Mouse (Mus musculus) right cerebral cortex, postnatal 14 days (tissue): ENCODE results near the gene Arhgef25.
"Not testable (repeated sequence)": the region's sequence is repeated elsewhere in the genome, so short reads cannot be mapped to it uniquely, and the experiment has no call there.

Source experiments
- DNase-seq: peaks from one replicate; pipeline ENCODE4 v3.0.0; 2022

Gene Arhgef25

DNA sequence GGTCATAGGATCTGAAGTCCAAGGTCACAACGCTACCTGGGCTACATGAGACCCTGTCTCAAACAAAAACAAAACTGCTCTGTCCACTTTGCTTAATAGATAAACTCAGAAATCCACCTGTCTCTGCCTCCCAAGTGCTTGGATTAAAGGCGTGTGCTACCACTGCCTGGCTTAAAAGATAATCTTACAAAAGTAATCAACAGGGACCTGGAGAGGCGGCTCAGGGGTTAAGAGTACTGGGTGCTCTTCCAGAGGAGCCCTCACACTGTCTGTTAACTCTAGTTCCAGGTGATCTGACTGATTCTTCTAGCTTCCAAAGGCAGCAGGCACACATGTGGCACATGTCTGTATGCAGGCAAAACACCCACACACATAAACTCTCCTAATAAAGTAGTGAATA lies 13.2 kb upstream of the Arhgef25 start:
- no peak for DNase-seq

DNA sequence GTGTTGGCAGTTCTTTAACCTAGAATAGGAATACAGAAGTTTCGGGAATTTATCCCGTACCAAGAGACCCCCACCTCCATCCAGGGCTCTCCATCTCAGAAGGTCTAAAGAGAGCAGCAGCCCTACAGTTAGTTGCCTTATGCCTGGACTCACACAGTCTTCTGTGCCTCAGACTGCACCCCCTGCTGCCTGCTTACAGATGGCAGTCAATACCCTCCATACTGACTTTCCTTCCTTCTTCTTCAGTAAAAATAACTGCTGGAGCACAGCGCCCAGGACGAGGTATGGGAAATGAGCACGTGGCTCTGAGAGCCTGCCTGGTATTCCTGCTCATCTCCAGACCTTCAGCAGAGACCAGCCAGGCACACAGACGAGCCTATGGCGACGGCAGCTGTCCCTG lies 10.4 kb upstream of the Arhgef25 start:
- no peak for DNase-seq

DNA sequence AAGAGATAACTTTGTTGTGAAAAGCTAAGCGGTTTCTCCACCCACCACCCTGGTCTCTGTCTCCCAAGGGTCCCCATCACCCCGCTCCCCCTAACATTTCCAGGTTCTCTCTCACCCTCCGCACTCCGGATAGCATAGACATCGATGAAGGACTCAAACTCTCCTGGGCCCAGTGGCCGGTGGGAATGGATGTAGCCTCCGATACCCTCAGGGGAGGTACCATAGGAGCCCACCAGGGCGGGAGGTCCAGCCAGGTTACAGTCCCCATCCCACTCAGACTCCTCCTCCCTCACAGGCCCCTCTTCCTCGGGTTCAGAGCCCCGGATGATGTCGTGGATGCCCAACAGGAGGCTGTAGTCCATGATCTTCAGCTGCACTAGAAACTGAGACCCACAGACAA lies 9.6 kb upstream of the Arhgef25 start:
- no peak for DNase-seq

DNA sequence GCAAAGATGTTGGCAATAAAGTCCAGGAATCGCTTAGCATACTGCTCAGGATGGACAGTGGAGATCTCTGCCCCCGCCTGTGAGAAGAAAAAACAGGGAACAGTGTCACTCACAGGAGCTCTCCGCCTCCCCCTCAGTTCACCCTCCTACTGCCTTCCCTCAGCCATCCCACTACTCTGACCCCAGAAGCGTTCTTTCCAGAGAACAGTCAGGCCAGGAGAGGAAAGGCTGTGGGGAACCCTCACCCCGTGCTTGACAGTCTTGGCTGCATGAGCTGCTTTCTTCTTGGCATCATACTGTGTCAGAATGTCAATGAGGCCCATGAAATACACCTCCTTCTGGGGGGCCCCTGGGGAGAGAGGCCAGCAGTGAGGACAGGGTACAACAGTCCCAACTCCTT lies 9.2 kb upstream of the Arhgef25 start:
- DNase-seq: no peak

DNA sequence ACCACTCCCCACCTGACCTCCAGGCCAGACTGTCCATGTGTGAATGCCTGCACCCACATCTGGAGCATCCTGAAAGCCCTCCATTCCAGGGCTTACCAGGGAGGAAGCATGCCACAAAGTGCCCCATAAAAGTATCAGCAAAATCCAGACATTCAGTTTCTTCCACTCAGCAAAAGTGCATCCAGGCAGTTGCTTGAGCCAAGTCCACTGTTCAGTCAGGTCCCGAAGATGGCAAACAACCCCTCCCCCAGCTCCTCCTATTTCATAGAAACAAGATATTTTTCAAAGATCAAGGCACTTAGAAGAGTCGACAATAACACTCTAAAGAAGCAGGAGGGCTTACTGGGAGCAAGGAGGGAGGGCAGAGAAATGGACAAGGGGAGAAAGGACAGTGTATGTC lies 8.6 kb upstream of the Arhgef25 start:
- no peak for DNase-seq

DNA sequence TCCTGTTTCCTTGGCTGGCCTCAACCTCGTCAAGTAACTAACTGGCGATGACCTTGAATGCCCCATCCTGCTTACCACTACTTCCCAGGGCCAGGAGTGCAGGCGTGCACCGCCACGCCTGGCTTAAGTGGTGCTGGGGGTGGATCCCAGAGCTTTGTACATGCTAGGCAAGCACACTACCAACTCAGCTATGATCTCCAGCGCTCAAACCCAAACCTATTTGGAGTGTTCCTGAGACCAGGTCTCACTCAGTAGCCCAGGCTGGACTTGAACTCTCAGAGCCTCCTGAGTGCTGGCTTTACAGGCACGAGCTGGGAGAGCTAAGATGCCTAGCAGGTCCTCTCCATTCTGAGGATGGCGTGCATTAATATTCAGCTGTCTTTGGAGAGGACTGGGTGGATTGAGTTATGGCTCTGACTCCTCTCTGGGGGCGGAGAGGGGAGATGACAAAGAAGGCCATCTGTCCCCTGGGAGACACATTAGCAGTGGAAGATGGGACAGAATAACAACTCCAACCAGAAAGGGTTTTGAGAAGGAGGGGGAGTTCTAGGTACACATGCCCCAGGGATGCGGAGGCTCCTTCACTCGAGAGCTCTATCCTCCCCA lies 7.7 kb upstream of the Arhgef25 start:
- no peak for DNase-seq

DNA sequence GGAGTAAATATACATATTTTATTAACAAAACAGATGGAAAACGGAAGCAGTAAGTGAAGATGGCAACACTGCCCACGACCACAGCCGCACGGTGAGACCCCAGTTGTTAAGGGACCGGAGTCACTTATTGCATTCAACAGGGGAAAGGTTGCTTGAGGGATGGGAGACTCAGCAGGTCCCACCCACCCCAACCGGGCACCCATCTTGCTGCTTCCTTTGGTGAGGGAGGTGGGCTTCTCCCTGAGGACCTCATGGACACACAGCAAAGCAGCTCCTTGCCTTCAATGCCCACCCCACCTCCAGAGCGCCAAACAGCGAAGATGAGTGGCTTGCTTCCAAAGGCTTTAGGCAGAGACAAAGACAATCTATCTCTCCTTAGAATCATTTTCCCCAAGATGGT lies 7.2 kb upstream of the Arhgef25 start:
- no peak for DNase-seq

DNA sequence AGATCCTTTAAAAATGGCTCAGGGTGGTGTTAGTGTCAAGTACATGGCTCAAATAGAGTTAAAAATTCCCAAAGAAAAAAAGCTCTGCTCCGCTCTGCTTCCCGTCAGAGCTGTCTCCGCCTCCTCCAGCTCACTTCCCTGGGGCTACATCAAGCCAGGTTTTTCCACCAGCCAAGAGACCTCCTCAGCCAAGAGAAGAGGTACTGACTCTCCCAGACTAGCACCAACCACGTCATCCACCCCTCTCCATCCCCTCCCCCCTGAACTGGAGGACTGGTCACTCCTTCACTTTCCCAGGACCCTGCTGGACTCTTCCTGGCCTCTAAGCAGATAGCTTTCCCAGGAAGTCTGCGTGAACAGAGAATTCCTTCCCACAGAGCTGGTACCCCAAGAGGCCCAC lies 6.5 kb upstream of the Arhgef25 start:
- no peak for DNase-seq

DNA sequence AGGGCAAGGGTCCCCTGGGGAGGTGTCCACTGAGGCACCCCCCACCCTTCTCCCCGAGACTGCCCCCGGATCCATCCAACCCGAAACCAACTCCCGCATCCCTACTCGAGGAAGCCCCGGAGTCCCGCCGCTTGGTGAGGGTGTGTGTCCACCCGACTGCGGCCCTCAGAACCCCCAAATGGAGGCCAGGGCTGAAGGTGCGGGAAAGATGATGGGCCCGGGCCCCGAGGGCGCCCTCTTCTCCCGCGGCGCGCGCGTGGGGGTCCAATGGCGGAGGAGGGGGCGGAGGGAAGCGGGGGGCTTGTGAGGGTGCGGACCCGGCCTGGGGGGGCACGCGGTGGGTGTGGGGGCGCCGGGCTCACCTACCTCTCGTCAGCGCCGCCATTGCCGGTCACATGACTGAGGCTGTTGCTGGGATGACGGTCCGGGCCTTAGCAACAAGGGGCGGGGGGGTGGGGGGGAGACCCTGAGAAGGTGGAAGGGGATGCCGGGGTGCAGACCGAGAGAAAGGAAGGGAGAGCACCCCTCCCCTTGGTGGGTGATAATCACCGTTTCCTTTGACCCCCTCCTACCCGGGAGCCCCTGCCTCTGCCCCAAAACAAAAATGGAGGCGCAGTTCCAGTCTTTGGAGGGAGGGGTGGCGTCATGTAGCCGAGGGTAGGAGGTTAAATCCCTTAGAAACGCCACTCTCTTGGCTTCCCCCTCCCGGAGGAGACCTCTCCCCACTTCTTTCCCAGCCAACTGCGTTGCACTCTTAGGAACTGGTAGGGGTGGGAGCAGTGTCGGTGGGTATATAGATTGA lies 5.6 kb upstream of the Arhgef25 start, which contains the start of gene Dtx3:
Gene Dtx3, minus strand, starts transcription at position 401 of the 802 bp plus-strand sequence.
- DNase-seq: peak; percentile 58

DNA sequence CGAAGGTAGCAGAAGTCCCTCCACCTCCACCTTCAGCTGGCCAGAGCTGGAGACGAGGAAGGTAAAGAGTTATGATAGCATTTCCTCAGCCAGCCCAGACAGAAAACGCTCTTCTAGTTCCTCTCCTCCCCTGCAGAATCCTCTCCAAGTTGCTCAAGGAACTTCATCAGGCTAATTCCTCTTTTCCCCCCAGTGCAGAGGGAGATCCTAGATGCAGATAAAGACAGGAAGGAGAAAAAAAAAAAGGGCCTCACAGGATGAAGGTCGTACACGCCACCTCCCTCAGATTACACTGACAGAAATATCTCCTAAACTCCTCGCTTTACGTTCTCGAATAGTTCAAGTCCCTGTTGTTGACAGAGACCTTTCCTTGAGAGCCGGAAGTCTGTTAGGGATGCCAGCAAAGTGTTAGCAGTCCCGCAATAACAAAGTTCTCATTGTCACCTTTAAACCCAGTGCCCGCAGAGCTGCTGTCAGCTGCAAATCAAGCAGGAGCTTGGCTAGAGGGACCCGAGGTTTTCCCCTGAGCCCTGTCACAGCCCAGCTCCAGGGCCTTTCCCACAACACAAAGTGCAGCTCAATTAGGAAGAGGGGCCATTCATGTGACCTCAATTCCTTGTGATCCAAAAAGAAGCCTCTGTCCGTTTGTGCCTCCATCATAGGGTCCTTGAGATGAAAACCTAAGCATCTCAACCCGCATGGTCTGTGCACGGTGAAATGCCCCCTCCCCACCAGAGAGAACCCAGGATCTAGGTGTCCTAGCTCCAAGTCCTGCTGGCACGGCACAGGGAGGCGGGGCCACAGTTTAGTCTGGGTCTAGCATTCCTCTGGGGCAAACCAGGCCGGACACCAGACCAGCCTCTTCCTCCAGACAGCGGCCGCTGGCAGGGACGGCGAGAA lies 4.8 kb upstream of the Arhgef25 start:
- DNase-seq: no peak

DNA sequence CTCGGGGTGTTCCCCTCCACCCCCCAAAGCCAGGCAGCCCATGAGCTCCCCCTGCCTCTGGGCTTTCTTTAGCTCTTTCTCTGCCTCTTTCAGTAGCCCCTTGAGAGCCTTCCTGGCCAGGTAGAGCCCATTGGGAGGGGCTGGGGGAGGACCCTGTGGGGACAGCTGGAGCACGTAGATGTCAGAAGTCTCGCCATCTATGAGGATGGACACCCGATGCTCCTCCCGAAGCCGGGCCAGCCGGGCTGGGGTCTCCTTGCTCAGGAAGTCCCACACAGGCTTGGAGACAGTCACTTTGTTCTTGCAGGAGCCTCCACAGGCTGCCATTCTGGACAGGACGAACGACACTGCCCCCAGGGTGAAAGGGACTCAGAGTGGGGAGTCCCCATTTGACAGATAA lies 3.1 kb upstream of the Arhgef25 start:
- DNase-seq: no peak

DNA sequence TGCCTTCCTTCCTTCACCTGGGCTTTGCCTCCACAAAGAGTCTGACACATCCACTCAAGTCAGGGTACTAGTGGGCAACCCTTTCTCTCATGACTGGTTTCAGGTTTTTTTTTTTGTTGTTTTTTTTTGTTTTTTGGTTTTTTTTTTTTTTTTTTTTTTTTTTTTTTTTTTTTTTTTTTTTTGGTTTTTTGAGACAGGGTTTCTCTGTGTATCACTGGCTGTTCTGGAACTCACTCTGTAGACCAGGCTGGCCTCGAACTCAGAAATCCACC lies 2.1 kb upstream of the Arhgef25 start:
- not testable (repeated sequence) for DNase-seq

DNA sequence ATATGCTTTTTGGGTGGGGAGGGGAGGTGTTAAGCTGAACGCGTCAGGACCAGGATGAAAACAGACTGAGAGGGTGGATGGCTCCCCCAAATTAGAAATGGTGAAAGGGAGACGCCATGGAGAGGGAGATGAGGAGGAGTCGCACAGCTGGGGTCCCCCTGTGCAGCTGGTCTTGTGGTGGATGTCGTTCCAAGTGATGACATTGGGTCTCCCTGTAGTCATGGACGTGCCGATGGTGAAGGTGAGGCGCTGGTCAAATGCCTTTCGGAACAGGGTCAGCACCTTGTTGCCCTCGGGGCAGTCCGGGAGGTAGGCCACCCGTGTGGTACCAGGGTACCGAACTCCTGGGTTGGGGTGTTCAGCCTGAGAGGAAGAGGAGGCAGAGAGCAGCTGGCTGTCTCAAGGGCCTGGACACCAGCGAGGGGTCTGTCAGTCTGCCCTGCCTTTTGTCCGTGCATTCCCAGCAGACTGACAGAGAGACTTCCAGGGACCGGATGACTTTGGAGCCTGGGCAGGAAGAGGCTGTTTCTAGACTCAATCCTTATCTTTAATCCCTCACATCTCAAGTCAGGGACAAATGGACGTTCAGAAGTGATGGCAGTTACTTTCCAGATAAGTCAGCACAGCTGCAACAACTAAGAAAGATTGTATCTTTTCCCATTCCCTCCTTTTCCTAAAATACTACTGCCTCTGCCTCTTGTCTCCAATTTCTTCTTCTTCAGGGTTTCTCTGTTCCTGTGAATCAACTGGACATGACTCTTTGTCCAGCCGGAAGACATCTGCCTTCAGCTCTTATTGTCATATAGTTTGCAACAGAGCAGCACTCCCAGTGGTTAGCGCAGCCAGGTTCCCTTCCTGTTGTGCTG lies 1.5 kb upstream of the Arhgef25 start:
- no peak for DNase-seq

DNA sequence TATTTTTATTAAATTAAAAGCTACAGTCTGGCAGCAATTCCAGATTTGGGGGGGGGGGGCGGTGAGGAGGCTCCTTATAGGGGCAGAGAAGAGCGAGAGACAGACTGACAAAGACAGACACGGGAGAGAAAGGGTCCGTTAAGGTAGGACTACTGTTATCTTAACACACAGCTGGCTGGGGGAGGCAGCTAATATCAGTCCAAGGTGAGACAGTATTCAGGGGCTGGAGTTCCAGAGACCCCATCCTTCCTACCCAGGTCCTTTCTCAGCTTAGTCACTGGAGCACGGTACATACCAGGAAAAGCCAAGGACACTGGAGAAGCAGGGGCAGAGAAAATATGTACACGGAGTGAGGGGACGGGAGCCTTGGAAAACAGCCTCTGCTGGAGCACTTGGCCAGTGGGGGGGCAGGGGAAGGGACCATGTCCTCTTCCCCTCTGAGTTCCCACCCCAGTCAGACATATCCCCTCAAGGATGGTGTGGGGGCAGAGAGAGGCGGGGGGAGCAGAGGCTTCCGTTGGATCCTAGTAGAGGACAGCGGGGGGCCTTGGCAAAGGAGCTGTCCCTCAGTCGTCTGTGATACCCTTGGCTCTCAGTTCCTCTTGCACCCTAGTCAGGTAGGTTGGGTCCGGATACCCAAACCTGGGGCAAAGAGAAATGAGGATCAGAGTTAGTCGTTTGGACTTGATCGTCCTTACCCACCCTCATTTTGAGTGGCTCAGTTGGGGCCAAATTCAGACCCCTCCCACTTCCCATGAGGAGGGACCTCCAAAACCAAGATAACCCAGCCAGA lies 711 bp upstream of the Arhgef25 start:
- DNase-seq: no peak

DNA sequence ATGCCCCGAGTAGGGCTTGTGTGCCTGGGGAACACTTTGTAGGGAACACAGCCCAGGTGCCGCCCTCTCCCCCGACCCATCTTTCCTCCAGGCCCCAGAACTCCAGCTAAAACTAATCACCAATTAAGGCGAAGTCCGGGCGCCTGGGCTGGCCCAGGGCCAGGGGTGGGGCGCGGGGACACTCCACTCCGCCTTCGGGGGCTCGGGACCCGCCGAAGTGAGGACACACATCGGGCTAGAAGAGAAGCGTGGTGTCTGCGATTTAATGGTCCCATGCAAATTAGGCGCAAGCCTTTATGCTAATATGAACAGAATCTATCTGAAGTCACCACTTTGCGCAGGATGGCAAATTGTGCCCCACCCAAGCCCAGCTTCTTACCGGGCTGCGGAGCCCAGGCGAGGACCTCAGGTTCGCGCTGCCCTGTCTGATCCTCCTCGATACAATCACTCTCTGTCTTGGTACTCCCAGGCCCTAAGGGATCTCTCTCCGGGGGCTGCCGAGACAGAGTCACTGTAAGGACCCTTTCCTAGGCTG lies 700 bp downstream of the Arhgef25 start:
- no peak for DNase-seq

DNA sequence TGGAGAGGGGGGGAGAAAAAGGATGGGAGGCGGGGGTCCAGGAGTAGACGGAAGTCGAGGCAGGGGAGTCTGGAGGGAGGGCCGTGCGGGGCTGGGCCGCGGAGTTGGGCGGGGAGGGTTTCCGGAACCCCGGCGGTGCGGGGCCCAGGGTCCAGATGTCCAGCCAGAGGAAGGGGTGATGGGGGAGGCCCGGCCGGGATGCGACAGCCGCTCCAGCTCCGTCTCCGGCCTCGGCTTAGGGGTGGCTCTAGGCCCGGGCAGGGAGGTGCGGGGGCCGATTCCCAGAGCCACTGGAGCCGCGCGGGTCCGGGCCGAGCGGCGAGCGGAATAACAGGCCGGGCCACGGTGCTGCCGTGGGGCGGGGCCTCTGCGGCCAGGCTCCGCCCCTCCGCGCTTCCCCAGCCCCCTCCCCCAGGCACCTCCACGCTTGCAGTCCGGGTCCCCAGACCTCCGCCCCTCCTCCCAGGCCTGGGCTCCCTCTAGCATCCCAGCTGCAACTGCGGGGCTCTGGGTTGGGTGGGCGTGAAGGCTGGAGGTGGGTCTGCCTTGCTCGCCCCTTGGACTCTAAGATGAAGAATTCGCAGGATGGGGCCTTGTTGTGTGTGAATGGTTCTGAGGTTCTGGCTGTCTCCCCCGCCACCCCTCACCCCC lies 1.3 kb downstream of the Arhgef25 start:
- peak; percentile 55 for DNase-seq

DNA sequence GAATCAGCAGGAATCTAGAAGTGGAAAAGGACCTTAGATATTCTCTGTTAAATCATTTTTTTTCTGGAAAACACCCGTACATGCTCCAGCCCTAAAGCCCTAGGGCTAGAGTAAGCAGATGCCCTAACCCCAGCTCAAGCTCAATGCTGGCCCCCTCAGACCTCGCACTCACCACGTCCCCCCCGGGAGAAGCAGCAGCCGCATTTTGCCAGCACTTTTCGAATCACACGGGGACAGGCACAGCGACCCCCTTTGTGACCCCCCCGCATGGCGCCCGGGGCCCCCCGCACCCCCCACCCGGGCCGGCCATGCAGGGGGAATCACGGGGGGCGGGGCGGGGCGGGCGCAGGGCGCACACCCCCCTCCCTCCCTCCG lies 1.8 kb downstream of the Arhgef25 start:
- no peak for DNase-seq

DNA sequence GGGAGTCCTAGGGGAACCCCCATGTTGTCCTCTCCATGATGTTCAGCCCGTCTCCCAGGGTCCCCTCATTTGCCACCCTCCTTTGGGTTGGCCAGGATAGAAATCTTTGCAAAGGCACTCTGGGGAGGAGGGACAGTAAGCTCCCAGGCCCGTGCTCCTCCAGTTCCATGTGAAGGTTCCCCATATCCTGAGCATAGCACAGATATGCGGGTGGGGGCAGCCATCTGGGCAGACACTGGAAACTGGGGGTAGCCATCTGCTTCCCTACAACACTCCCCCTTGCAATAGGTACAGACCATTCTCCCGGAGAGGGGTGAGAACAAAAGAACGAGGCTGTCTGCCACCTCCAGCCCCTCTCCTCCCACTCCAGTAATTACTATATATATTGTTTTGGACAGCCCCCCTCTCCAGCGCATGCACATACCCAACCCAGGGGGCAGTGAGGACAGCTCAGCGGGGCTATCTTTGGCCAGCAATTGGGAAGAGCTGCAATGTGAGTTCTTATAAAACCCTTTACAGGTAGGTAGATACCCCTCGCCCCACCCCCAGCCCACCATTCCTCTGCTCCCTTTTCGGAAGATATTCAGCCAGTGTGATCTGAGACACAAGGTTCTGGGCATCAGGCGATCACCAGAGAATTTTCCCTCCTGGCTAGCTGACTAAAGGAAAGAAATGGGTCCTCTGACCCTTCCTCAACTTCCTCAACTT lies 2.4 kb downstream of the Arhgef25 start:
- DNase-seq: peak; percentile 56

DNA sequence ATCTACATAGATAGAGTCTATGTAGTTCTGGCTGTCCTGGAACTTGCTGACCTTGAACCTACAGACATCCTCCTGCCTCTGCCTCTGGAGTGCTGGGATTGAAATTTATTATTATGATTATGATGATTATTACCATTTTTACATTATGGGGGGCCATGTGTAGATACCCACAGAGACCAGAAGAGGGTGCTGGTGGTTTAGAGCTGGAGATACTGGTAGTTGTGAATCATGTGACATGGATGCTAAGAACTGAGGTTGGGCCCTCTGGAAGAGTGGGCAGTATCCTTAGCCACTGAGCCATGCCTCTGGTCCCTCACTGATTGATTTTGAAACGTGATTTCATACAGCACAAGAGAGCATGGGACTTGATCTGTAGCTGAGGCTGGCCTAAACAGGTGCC lies 3.4 kb downstream of the Arhgef25 start:
- DNase-seq: no peak

DNA sequence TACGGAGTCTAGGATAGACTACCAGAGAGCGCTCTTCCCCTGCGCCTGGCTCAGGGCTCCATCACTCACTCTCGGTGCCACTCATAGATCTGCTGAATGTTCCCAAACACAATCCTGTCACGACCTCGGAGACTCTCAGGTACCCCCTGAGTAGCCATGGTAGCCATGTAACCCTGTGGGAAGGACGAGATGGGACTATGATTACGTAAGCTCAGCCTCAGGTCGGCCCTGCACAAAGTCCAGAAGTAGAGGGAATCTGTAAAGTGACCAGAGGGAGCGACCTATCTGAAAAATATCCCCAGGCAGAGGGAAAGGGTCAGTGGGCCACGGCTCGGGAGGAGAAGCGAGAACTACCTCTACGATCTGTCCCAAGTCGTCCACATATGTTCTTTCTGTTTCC lies 4.4 kb downstream of the Arhgef25 start:
- no peak for DNase-seq

DNA sequence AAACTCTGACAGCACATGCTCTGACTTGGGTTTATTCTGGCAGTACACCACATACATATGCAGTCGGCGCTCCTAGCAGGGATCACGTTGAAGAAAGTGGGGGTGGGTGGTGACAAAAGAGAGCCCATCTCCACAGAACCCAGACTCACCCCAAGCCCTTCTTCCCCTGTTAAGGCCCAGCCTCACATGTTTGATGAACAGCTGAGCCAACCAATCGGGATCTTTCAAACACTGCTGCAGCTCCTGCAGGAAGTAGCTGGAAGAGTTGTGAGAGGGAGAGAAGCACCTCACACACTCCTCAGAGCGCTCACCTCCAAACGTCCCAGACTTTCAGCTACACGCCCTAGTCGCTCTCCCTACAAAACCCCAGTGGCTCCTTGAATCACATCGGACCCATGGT lies 4.8 kb downstream of the Arhgef25 start:
- DNase-seq: peak; percentile 67
